Mouse (Mus musculus) megakaryocyte progenitor cell, adult 5-6 weeks (primary cell): Measurements from ENCODE around the gene Bbs7. TPM values are rescaled to one million over a fixed set of nuclear protein-coding genes. Genes with fewer than 3 reads are reported as not detected.

Experiments used
- ATAC-seq: replicated peaks from 2 replicates; pipeline ENCODE4 v1.8.0; 2016; ENCODE audit warnings: mild to moderate bottlenecking, moderate TSS enrichment, inconsistent platforms; ENCODE audit not compliant: poor library complexity
- total RNA-seq, 2 experiments: library from RNA; stranded (forward) in 1 of 2; stranded (reverse) in 1 of 2; fragments of 157-497, 149-512 nt in 1 of 2; fragments of 200-1000 nt in 1 of 2; gene quantifications; 2 replicates each; pipeline versions ENCODE4 v1.2.3 to v1.2.4; 2015 to 2017

Gene Bbs7
- total RNA-seq, 2 experiments from 2014 or later: 3.0 TPM

- ATAC-seq: peak; percentile 40
Measured at GRCm38 (mm10) chr3:36551851-36552384, 61.4 kb downstream of the Bbs7 start.

- no peak for ATAC-seq
Measured at GRCm38 (mm10) chr3:36551343-36551742, 61.9 kb downstream of the Bbs7 start.

GRCm38 (mm10) chr3:36544961-36545360, 68.3 kb downstream of the Bbs7 start:
- ATAC-seq: no peak

- no peak for ATAC-seq
Measured at GRCm38 (mm10) chr3:36541399-36541798, 71.9 kb downstream of the Bbs7 start.

- no peak for ATAC-seq
Measured at GRCm38 (mm10) chr3:36540756-36541155, 72.5 kb downstream of the Bbs7 start.

GRCm38 (mm10) chr3:36537701-36538470, 75.4 kb downstream of the Bbs7 start:
- no peak for ATAC-seq

GRCm38 (mm10) chr3:36536041-36536440, 77.2 kb downstream of the Bbs7 start:
- no peak for ATAC-seq

GRCm38 (mm10) chr3:36533201-36533672, 80.0 kb downstream of the Bbs7 start:
- peak; percentile 53; the same call in 1 of the 2 replicates for ATAC-seq

GRCm38 (mm10) chr3:36532738-36533137, 80.5 kb downstream of the Bbs7 start:
- no peak for ATAC-seq

- peak; percentile 68 for ATAC-seq
Measured at GRCm38 (mm10) chr3:36531979-36532542, 81.2 kb downstream of the Bbs7 start.

- ATAC-seq: no peak
Measured at GRCm38 (mm10) chr3:36531242-36531641, 82.0 kb downstream of the Bbs7 start.

GRCm38 (mm10) chr3:36530781-36531180, 82.5 kb downstream of the Bbs7 start:
- no peak for ATAC-seq

GRCm38 (mm10) chr3:36530345-36530744, 82.9 kb downstream of the Bbs7 start:
- ATAC-seq: no peak

GRCm38 (mm10) chr3:36524466-36524865, 88.8 kb downstream of the Bbs7 start:
- ATAC-seq: no peak

Other genes starting within 250 kb of the Bbs7 start
- gene Anxa5, start 137.6 kb downstream of the Bbs7 start, total RNA-seq (2015): 146 and 163 TPM in 2 replicates
- gene Anxa5, start 137.6 kb downstream of the Bbs7 start, total RNA-seq (2017): 86.3 and 113 TPM in 2 replicates
- 0.35 and 0.49 TPM in 2 replicates for gene 1810062G17Rik, start 137.5 kb downstream of the Bbs7 start, total RNA-seq (2015)
- 0.21 and 1.4 TPM in 2 replicates for gene 1810062G17Rik, start 137.5 kb downstream of the Bbs7 start, total RNA-seq (2017)
- not detected in 2 replicates for gene Gm11549, start 91.7 kb downstream of the Bbs7 start, total RNA-seq (2015)
- gene Gm11549, start 91.7 kb downstream of the Bbs7 start, total RNA-seq (2017): not detected in 2 replicates
- 80.8 and 81.1 TPM in 2 replicates for gene Exosc9, start 60.9 kb downstream of the Bbs7 start, total RNA-seq (2015)
- 105 and 123 TPM in 2 replicates for gene Exosc9, start 60.9 kb downstream of the Bbs7 start, total RNA-seq (2017)
- 225 and 227 TPM in 2 replicates for gene Ccna2, start 41.3 kb downstream of the Bbs7 start, total RNA-seq (2015)
- gene Ccna2, start 41.3 kb downstream of the Bbs7 start, total RNA-seq (2017): 186 and 200 TPM in 2 replicates
- not detected in 2 replicates for gene Trpc3, start 76.7 kb upstream of the Bbs7 start, total RNA-seq (2015)
- gene Trpc3, start 76.7 kb upstream of the Bbs7 start, total RNA-seq (2017): not detected in 2 replicates
- 70.3 and 90.5 TPM in 2 replicates for gene 4932438A13Rik, start 249.6 kb upstream of the Bbs7 start, total RNA-seq (2015)
- 29.4 and 49.4 TPM in 2 replicates for gene 4932438A13Rik, start 249.6 kb upstream of the Bbs7 start, total RNA-seq (2017)